8 mouse cellular contexts compared by ENCODE assay signal in the genomic region with DNA sequence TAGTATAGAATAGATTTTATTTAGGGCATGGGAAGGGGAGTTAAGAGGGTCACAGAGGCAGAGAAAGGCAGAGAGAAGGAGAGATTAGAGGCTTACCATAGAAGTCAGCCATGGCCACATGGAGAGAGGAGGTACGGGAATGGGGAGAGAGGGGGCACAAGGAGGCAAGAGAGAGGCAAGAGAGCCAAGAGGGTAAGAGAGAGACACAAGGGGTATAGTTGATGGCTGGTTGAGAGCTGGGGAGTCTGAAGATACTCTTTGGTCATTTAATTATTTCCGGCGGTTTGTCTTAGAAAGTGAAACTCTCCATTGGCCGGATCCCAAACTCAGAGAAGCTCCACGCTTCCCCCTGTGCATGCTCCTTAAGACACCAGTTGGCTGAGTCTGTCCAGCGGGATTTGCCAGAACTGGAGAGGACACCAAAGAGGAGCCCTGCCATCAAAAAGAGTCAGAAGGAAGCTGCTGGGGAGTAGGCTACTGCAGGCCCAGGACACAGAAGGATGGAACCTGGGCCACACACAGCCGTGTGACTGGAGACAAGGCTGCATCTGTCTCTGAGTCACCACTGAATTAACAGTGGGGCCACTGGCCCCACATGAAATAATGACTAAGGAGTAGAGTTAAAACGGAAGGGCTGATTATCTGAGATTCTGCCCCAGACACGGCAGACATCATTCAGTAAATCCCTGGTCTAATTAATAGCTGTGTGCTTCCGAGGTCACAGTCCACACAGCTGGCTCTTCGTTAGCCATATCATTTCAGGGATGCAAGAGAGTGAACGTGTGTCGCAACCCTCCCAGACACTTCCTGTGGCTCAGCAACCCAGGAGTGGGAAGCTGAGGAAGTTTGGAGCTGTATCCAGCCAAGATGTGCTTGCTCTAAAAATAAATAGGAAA. TPM values are rescaled to one million over a fixed set of nuclear protein-coding genes. Genes with fewer than 3 reads are reported as not detected.
A peak's percentile ranks its signal among the peaks of the same experiment; 100 is the strongest.
DNase-seq lines count a peak whose midpoint lies in the region; ATAC-seq and TF ChIP-seq lines count a peak whose summit lies in the region.

No protein-coding gene starts in this region.

- intact Hi-C loops in gastrocnemius, postnatal 14 days (cut with DNase I; ENCODE audit: low total_unique reads) = no loop called here

- no peak overlapping the region for H3K4me3 ChIP-seq in liver, embryonic 13.5 days (replicated peaks)
- no peak overlapping the region for H3K4me3 ChIP-seq in small intestine, adult 2 months (ENCODE audit: low read depth, low read length)

- TF ChIP-seq POLR2A in small intestine, adult 2 months (IDR thresholded peaks at IDR 0.05; ENCODE audit: low read depth, low read length) = no peak

- peaks cover 10% of the 10 kb centered on the region; the same call in 1 of the 2 replicates for H3K4me1 ChIP-seq in liver, embryonic 13.5 days (replicated peaks)
- H3K4me1 ChIP-seq in small intestine, adult 2 months (ENCODE audit: control insufficient read depth, insufficient read depth, insufficient read length, low read length) = peaks cover 12% of the 10 kb centered on the region

- WGBS in liver, embryonic 13.5 days (ENCODE audit: insufficient replicate concordance) = 46% methylated on average over 13 of the region's 13 CpGs
- WGBS in small intestine, adult 2 months = 21% methylated on average over 13 of the region's 13 CpGs

- no peak overlapping the region for H3K9ac ChIP-seq in liver, embryonic 13.5 days

- DNase-seq in liver, embryonic 13.5 days = no peak
- no peak for DNase-seq in liver
- peak; percentile 43 for DNase-seq in gastrocnemius, postnatal 14 days
- DNase-seq in kidney, postnatal 10 days = peak; percentile 63
- no peak for DNase-seq in cerebellum, adult 18-20 months
- no peak for DNase-seq in layer of hippocampus, postnatal 25 days (ENCODE audit: extremely low spot score in 1 of 2, low spot score in 1 of 2)

- no peaks in the 10 kb centered on the region for H3K36me3 ChIP-seq in liver, embryonic 13.5 days
- H3K36me3 ChIP-seq in small intestine, adult 2 months (ENCODE audit: control insufficient read depth, insufficient read depth, low read length) = no peaks in the 10 kb centered on the region

- no peaks in the 10 kb centered on the region for H3K27me3 ChIP-seq in liver, embryonic 13.5 days
- no peaks in the 10 kb centered on the region for H3K27me3 ChIP-seq in small intestine, adult 2 months (ENCODE audit: control insufficient read depth, insufficient read depth, low read length)

- ATAC-seq in liver, embryonic 13.5 days (ENCODE audit: low read depth) = no peak
- no peak for ATAC-seq in erythroid progenitor cell, adult 5-6 weeks (replicated peaks; ENCODE audit: low FRiP score, poor library complexity, severe bottlenecking)

- H3K27ac ChIP-seq in liver, embryonic 13.5 days = peak overlapping the region; percentile 27; the same call in 1 of the 2 replicates
- peak overlapping the region; percentile 39 for H3K27ac ChIP-seq in small intestine, adult 2 months (ENCODE audit: insufficient read depth, low read depth, low read length)

- no peak overlapping the region for H3K4me2 ChIP-seq in liver, embryonic 13.5 days

- no peaks in the 10 kb centered on the region for H3K9me3 ChIP-seq in liver, embryonic 13.5 days (replicated peaks)

- no peak for TF ChIP-seq CTCF in small intestine, adult 2 months (IDR thresholded peaks at IDR 0.05; ENCODE audit: extremely low read depth, insufficient read length, insufficient replicate concordance, low read depth, low read length)

RNA-seq across cellular contexts. Expression of a gene that starts 24.2 kb away (rescaled TPM):
- not detected in 2 replicates for polyA plus RNA-seq in liver, embryonic 13.5 days (2015; fragmentation: Nextera tagmentation; extraction: Ambion mirVana)
- under 1 TPM; 0.09 to 0.21 TPM for total RNA-seq in gastrocnemius, postnatal 14 days (2021)
- 0.27 and 0.37 TPM in 2 replicates for polyA plus RNA-seq in small intestine, adult 2 months (2012; rRNA removed)
- under 1 TPM; 0.32 to 0.47 TPM for total RNA-seq in layer of hippocampus, postnatal 25 days (2021)
- not detected in 2 replicates for total RNA-seq in erythroid progenitor cell, adult 5-6 weeks (2015; ENCODE audit: low replicate concordance)
- not detected in 2 replicates for total RNA-seq in erythroid progenitor cell, adult 5-6 weeks (2017; ENCODE audit: low replicate concordance)

Comparison
In these comparisons a context has a peak if more than half of its experiments do, and no peak if none do; other contexts are left out.
1. DNase-seq: peak in gastrocnemius, postnatal 14 days (single experiment) and kidney, postnatal 10 days (single experiment); none in liver, embryonic 13.5 days (single experiment), liver (single experiment), cerebellum, adult 18-20 months (0 of 2) and layer of hippocampus, postnatal 25 days (0 of 2).